Mouse (Mus musculus): ENCODE results near the gene Itpr3.

The Itpr3 gene

DNA sequence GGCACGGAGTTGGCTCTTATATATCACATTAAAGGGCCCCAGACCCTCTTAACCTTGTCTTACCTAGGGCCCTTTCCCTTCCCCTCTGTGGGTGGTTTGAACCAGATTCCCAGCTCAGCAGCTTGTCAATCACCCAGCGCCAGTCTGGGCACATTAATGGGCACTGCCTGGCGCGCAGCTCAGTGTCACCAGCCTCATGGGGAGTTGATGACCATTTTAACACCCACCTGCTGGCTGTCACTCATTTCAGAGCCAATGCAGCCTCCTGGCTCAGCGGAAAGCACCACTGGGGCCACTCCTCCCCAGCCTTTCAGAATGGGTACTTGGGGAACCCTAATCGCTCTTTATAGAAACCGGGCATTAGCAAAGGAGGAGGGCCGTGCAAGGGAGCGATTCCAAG lies 81.3 kb downstream of the Itpr3 start:
- CTCF ChIA-PET, result no interaction called here

- CTCF ChIA-PET, result no interaction called here
Measured at GRCm38 (mm10) chr17:27139304-27139703, 82.2 kb downstream of the Itpr3 start.

DNA sequence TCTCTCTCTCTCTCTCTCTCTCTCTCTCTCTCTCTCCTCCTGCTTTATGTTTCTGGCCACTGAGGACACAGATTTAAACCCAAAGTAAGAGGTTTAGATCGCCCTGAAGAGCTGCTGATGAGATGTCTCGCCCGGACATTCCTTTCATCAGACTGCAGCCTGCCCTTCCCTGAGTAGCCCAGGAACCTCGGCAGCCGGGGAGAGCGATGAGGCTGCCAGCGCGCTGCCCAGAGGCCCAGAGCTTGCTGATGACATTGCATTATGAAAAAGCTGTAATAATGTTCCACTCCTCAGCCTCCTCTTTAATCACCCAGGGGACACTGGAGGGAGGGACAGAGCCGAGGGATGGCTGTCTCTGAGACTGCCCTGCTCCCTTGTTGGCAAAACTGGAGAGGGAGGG lies 83.2 kb downstream of the Itpr3 start:
- CTCF ChIA-PET, result no interaction called here

DNA sequence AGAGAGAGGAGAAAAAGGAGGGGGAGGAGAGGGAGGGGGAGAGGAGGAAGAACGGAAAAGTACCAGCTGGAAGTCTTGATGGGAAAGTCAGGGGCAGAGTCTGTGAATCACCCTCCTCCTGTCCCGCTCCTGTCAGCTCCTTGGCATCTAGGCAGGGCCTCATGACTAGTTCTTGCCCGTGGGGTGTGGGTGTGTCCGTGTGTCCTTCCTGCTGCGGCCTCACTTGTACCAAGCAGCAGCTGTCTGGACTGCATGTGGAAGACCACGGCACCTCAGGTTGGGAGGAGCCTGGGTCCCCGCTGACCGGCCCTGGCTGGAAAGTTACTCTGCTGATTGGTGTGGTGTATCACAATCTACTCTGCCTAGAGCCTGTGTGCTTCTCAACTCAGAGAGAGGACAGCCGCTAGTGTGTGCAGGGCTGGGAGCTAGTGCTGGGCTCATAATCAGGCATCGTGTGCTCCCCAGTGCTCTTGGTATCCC lies 84.9 kb downstream of the Itpr3 start:
- CTCF ChIA-PET, result no interaction called here

GRCm38 (mm10) chr17:27144152-27144551 lies 87.0 kb downstream of the Itpr3 start:
- CTCF ChIA-PET, result interaction anchor here (0.6 kb wide), 1 partner anchor 415 kb away, joined by 3 read pairs; no protein-coding TSS in a partner anchor

- CTCF ChIA-PET, result no interaction called here
Measured at GRCm38 (mm10) chr17:27146323-27146923, 89.3 kb downstream of the Itpr3 start.

DNA sequence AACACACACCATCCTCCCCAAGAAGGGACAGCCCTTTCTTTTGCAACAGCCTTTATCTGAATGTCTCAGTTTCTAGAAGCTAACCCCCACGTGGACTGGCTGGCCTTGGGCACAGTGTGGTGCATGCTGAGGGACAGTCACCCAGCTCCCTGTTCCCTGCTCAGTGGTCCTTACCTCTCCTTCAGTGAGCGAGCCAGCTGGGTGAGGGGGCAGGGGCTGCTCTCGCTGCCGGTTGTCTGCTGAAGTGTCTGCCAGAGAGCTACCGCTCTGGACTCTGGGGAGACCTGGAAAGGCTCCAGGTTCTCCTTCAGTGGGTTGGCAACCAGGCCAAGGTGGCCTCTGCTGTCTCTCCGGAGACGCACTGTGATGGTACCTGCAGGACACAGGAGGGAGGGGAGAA lies 93.8 kb downstream of the Itpr3 start:
- CTCF ChIA-PET, result no interaction called here

- CTCF ChIA-PET, result no interaction called here
Measured at GRCm38 (mm10) chr17:27151411-27151810, 94.3 kb downstream of the Itpr3 start.

GRCm38 (mm10) chr17:27152976-27153723 lies 96.0 kb downstream of the Itpr3 start:
- CTCF ChIA-PET, result no interaction called here

DNA sequence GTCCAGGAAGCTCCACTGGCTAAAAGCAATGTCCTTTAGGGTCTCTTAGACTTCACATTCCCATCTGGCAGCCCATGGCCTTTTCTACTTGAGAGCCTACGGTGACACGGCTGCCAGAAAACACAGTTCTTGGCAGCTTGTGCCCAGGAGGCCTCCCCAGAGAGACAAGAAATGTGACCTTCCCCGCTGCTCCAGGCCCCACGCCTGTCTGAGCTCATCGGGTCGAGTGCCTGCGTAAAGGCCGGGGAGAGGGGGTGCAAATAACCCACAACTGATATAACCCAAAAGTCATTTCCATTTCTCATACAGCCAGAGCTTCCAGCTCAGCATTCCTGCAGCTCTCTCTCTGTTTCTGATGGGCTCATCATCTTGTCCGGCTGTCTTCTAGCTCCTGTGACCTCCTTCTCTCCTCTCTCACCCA lies 96.7 kb downstream of the Itpr3 start:
- CTCF ChIA-PET, result no interaction called here

- CTCF ChIA-PET, result interaction anchor here (0.8 kb wide), 1 partner anchor 18 kb away, joined by 3 read pairs; no protein-coding TSS in a partner anchor
Measured at GRCm38 (mm10) chr17:27154256-27154655, 97.2 kb downstream of the Itpr3 start.

DNA sequence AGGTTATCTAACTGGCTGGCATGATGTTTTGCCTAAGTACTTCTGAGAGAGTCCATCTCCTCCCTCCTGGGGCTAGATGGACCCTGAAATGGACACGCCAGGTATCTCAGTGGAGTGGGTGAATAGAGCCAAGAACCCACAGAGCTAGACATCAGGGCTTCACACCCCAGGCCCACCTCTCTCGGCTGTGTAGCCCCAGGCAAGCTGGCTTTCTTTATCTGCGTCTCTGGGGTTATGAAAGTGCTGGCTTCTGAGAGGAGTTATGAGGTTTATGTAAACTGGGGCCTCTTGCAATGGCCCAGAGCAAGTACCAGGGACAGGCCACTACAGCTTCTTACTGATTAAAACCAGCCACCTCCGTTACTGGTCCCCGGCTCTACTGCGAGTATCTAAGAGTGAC lies 97.8 kb downstream of the Itpr3 start:
- CTCF ChIA-PET, result interaction anchor here (0.8 kb wide), 1 partner anchor 19 kb away, joined by 3 read pairs; no protein-coding TSS in a partner anchor

- CTCF ChIA-PET, result no interaction called here
Measured at GRCm38 (mm10) chr17:27155752-27156151, 98.6 kb downstream of the Itpr3 start.

DNA sequence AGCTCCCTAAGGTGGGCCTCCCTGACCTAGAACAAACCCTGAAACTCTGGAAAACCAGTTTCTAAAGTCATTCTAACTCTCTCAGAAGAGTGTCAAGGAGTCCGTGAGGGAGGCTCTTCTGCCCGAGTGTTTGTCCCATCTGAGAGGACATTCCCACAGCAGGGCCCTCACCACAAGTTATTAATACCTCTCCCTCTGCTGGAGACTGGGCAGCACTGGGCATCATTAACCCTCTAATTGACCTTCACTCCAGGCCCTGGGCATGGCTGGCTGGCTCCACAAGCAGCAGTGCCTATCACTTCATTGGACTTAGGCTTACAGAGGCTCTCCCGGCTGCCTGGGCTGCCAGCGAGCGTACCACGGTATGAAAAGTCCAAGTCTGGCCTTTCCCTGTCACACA lies 101.3 kb downstream of the Itpr3 start:
- CTCF ChIA-PET, result no interaction called here

- CTCF ChIA-PET, result no interaction called here
Measured at GRCm38 (mm10) chr17:27159169-27159568, 102.1 kb downstream of the Itpr3 start.

- CTCF ChIA-PET, result no interaction called here
Measured at GRCm38 (mm10) chr17:27160905-27161304, 103.8 kb downstream of the Itpr3 start.

DNA sequence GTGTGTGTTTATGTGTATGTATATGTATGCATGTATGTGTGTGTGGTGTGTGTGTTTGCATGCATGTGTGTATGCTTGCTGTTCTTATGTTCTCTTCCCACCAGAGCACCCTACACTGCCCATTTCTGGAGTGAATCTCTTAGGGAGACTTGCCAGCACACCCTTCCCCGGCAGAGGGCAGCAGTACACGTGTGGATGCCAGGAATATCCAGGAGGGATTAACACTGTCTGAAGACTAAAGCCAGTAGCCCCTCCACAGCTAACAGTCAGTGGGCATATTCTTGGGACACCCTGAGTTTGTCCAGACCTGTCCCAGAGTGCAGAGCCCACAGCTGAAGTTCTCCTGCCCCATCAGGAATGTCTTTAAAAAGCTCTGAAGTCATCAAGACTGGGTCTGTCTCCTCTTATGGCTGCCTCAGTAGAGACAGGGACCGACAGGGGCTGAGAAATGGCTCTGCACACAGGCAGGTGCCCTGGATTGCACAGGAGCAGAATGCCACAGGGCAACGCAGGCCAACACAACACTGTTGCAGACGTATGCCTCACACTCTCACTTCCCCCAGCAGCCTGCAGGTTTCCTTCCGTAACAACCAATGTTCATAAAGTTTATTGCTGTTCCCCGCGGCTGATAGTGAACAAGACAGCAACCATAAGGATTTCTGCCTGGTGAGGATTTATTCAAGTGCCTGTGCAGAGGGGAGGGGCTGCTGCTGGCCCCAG lies 108.1 kb downstream of the Itpr3 start:
- CTCF ChIA-PET, result no interaction called here

DNA sequence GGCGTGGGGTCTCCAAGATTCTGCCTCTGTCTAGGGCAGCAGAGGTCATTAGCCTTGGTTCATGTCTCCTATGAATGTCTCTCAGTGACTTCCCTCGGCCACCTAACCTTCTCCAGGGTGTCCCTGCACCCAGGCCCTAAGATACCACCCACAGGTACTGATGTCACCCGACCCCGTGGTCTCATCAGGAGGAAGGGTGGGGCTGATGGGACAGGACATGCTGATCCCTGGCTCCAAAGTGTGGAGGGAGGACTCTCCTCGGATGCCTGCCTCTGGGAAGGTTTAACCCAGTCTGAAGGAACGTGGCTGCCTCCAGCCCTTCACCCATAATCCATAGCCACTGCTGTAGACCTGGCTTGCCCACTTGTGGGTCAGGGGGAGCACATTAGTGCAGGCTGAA lies 109.8 kb downstream of the Itpr3 start:
- CTCF ChIA-PET, result no interaction called here

DNA sequence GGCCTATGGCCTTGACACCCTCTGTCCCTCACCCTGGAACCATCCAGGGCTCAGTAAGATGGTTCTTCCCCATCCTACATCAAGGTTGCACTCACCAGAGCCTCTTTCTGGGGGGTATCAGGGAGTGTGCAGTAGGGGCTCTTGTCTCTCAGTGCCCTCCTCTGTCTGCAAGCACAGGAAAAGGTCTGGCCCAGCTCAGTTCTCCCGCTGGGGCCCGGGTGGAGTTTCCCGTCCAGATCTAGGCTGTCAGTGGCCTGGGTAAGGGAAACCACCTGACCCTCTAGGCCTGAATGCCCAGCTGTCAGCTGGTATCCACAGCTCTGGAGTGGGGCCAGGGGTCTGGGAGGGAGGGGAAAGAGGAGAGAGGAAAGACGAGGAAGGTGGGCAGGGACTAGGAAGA lies 110.4 kb downstream of the Itpr3 start, which contains the start of gene Ip6k3:
Gene Ip6k3 (minus strand): TSS at position 251 of the 400 bp plus-strand sequence.
- CTCF ChIA-PET, result no interaction called here

DNA sequence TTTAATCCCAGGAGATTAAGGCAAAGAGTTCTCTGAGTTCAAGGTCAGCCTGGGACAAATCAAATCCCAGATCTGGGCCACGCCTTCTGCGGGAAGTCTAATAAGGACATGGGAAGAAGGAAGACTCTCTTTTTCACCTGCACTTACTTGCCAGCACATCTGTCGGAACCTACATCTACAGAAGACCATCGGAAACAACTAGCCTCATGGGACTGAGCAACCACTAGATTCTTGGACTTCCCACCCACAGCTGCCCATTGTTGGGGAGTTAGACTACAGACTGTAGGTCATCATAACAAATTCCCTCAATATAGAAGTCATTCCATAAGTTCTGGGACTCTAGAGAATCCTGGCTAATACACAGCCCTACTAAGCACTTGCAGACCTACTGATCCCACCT lies 111.5 kb downstream of the Itpr3 start:
- CTCF ChIA-PET, result no interaction called here

DNA sequence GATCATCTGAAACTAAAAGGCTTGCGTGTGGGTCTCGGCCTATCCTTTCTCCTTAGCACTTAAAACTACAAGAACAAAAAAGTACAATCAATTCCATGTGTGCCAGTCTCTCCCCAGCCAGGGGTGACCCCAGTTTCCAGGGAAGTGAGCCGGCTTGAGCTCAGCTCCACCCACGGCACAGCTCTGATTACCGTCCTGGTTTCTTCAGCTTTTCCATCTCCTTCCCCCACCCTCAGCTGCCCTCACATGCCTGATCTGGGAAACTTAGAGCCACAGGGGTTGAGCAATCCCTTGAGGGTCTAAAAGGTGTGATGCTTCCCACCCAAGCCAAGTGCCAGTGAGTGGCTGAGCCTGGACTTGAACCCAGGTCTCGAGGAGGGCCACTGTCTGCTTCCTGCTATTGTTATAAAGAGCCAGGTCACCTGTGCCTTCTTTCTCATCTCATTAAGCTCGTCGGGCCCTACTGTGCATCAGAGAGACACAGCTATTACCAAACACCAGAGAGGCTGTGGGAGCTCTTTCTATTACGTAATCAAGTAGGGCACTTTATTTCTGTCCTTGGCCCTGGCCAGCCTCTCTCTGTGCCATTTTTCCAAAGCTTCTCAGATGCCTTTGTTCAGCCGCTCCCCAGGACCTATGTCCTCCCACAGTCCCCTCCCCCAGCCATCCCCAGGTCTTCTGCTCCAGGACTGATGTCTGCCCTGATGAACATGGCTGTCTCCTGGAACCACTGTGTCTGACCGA lies 113.0 kb downstream of the Itpr3 start:
- CTCF ChIA-PET, result no interaction called here

DNA sequence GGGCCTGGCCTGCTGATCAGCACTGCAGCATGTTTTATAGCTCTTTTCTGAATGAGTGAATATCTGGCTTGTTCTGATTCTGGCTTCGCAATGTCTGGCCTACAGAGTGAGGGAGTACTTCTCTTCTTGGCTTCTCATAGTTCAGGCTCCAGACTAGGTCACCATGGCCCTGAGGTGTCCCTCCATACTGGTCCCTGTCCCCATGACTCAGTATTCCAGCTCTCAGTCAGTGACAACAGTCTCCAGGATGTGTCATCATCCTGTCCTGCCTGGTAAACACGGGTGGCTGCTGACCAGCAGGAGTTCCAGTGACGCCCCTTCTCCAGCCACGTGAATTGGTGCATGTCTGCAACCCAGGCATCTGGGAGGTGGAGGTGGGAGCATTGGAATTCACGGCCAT lies 114.0 kb downstream of the Itpr3 start:
- CTCF ChIA-PET, result no interaction called here
